ENCODE assay signal across 9 mouse cellular contexts in genomic region chr17:46162551-46162950, GRCm38 (mm10). TPM values are rescaled to one million over a fixed set of nuclear protein-coding genes. Genes with fewer than 3 reads are reported as not detected.
DNase-seq lines count a peak whose midpoint lies in the region; ATAC-seq and TF ChIP-seq lines count a peak whose summit lies in the region.
"Had no signal": no experiment of that assay in that cellular context is flagged by ENCODE, and none has a peak within 500 bp of the region (broad histone marks: within the 10 kb centered on the region; RNA-seq: fewer than 3 reads in every experiment).

No protein-coding gene starts in this region.

- H3K4me1 ChIP-seq in forebrain, embryonic 10.5 days = peaks cover 31% of the 10 kb centered on the region
- H3K4me1 ChIP-seq in forebrain, postnatal 0 days (ENCODE audit: insufficient read depth) = peaks cover 15% of the 10 kb centered on the region
- peaks cover 26% of the 10 kb centered on the region for H3K4me1 ChIP-seq in kidney, embryonic 16.5 days (ENCODE audit: insufficient read depth, low read length)
- peaks cover 55% of the 10 kb centered on the region for H3K4me1 ChIP-seq in G1E (ENCODE audit: insufficient read depth, low read depth, low read length)
- peaks cover 45% of the 10 kb centered on the region for H3K4me1 ChIP-seq in liver, embryonic 15.5 days (replicated peaks)

- no peak for ATAC-seq in forebrain, postnatal 0 days
- no peak for ATAC-seq in kidney, embryonic 16.5 days (ENCODE audit: low FRiP score, low TSS enrichment)
- ATAC-seq in G1E (ENCODE audit: extremely low read depth, insufficient number of reproducible peaks, low FRiP score, poor library complexity, severe bottlenecking) = no peak
- no peak for ATAC-seq in liver, embryonic 15.5 days (ENCODE audit: insufficient read depth)

- peak overlapping the region; percentile 88; the same call in 1 of the 2 replicates for H3K4me3 ChIP-seq in forebrain, embryonic 10.5 days
- no peak overlapping the region for H3K4me3 ChIP-seq in forebrain, postnatal 0 days (ENCODE audit: low read depth, low read length)
- H3K4me3 ChIP-seq in kidney, embryonic 16.5 days (ENCODE audit: low read length) = no peak overlapping the region
- H3K4me3 ChIP-seq in G1E (ENCODE audit: low read depth, low read length) = peak overlapping the region; percentile 57; the same call in 1 of the 2 replicates
- peak overlapping the region; percentile 80 for H3K4me3 ChIP-seq in liver, embryonic 15.5 days (replicated peaks)

- intact Hi-C loops in left cerebral cortex, postnatal 25 days (cut with DNase I) = loop anchor here (10.0 kb wide), 1 partner anchor 428 kb away; the partner anchor contains the start of gene 1600014C23Rik
- intact Hi-C loops in left cerebral cortex, postnatal 10 days (cut with DNase I) = loop anchor here (10.0 kb wide), 1 partner anchor 428 kb away; the partner anchor contains the start of gene 1600014C23Rik

- no peak for DNase-seq in forebrain, embryonic 10.5 days (ENCODE audit: extremely low spot score, low spot score)
- DNase-seq in forebrain, postnatal 0 days = no peak
- DNase-seq in kidney, postnatal 25 days = no peak
- no peak for DNase-seq in G1E (ENCODE audit: low spot score)
- DNase-seq in left cerebral cortex, postnatal 25 days (ENCODE audit: low spot score in 2 of 2) = no peak
- DNase-seq in left cerebral cortex, postnatal 10 days (ENCODE audit: extremely low spot score in 1 of 2, low spot score in 2 of 2) = no peak
- DNase-seq: gastrocnemius, postnatal 10 days had no signal

- H3K27ac ChIP-seq in forebrain, embryonic 10.5 days = no peak overlapping the region
- no peak overlapping the region for H3K27ac ChIP-seq in forebrain, postnatal 0 days (ENCODE audit: low read depth, low read length)
- H3K27ac ChIP-seq in kidney, embryonic 16.5 days (ENCODE audit: low read length) = peak overlapping the region; percentile 36; the same call in 1 of the 2 replicates
- peak overlapping the region; percentile 79 for H3K27ac ChIP-seq in liver, embryonic 15.5 days (replicated peaks)

- H3K4me2 ChIP-seq in forebrain, postnatal 0 days (ENCODE audit: low read depth) = no peak overlapping the region
- H3K4me2 ChIP-seq in kidney, embryonic 16.5 days (replicated peaks; ENCODE audit: low read depth, low read length) = peak overlapping the region; percentile 75; the same call in 1 of the 2 replicates
- peak overlapping the region; percentile 80 for H3K4me2 ChIP-seq in liver, embryonic 15.5 days

- no peaks in the 10 kb centered on the region for H3K27me3 ChIP-seq in forebrain, embryonic 10.5 days (ENCODE audit: poor library complexity, severe bottlenecking)
- no peaks in the 10 kb centered on the region for H3K27me3 ChIP-seq in forebrain, postnatal 0 days (ENCODE audit: insufficient read depth, low read length)
- no peaks in the 10 kb centered on the region for H3K27me3 ChIP-seq in kidney, embryonic 16.5 days (ENCODE audit: insufficient read depth, low read length)
- H3K27me3 ChIP-seq in G1E (ENCODE audit: insufficient read depth, low read length) = no peaks in the 10 kb centered on the region
- H3K27me3 ChIP-seq in liver, embryonic 15.5 days = no peaks in the 10 kb centered on the region

- no peak for TF ChIP-seq CTCF in forebrain, postnatal 0 days (IDR thresholded peaks at IDR 0.05; ENCODE audit: low read depth)
- TF ChIP-seq CTCF in G1E (IDR thresholded peaks at IDR 0.05; ENCODE audit: low read depth, low read length) = no peak

- 98% methylated on average over 7 of the region's 7 CpGs for WGBS in forebrain, embryonic 10.5 days
- 90% methylated on average over 7 of the region's 7 CpGs for WGBS in forebrain, postnatal 0 days
- WGBS in kidney, embryonic 16.5 days = 78% methylated on average over 7 of the region's 7 CpGs
- 61% methylated on average over 7 of the region's 7 CpGs for WGBS in liver, embryonic 15.5 days (ENCODE audit: insufficient replicate concordance)

- H3K9me3 ChIP-seq in forebrain, embryonic 10.5 days = no peaks in the 10 kb centered on the region
- H3K9me3 ChIP-seq in forebrain, postnatal 0 days (ENCODE audit: low read length) = no peaks in the 10 kb centered on the region
- H3K9me3 ChIP-seq in kidney, embryonic 16.5 days (ENCODE audit: low read length) = no peaks in the 10 kb centered on the region
- H3K9me3 ChIP-seq in G1E (replicated peaks) = no peaks in the 10 kb centered on the region
- H3K9me3 ChIP-seq in liver, embryonic 15.5 days (replicated peaks) = no peaks in the 10 kb centered on the region

- H3K36me3 ChIP-seq in forebrain, embryonic 10.5 days (replicated peaks) = peaks cover 51% of the 10 kb centered on the region
- peaks cover 33% of the 10 kb centered on the region for H3K36me3 ChIP-seq in forebrain, postnatal 0 days (ENCODE audit: insufficient read depth)
- H3K36me3 ChIP-seq in kidney, embryonic 16.5 days (ENCODE audit: insufficient read depth, low read length) = peaks cover 39% of the 10 kb centered on the region
- peaks cover 45% of the 10 kb centered on the region for H3K36me3 ChIP-seq in G1E (replicated peaks)
- peaks cover 59% of the 10 kb centered on the region for H3K36me3 ChIP-seq in liver, embryonic 15.5 days (replicated peaks)

- H3K9ac ChIP-seq in forebrain, postnatal 0 days = no peak overlapping the region
- no peak overlapping the region for H3K9ac ChIP-seq in kidney, embryonic 16.5 days (replicated peaks; ENCODE audit: low read length)
- peak overlapping the region; percentile 86; the same call in 1 of the 2 replicates for H3K9ac ChIP-seq in liver, embryonic 15.5 days

RNA-seq across cellular contexts. Expression of gene Gtpbp2, which starts 1.7 kb away (rescaled TPM):
- polyA plus RNA-seq in forebrain, embryonic 10.5 days (2016; fragmentation: Nextera tagmentation; extraction: Ambion mirVana) = 29.8 and 30.0 TPM in 2 replicates
- total RNA-seq in forebrain, postnatal 0 days (2014; rRNA removed) = 79.0 and 91.8 TPM in 2 replicates
- polyA plus RNA-seq in forebrain, postnatal 0 days (2015; fragmentation: Nextera tagmentation; extraction: Ambion mirVana) = 14.8 and 19.8 TPM in 2 replicates
- polyA plus RNA-seq in kidney, embryonic 16.5 days (2015; fragmentation: Nextera tagmentation; extraction: Ambion mirVana) = 44.8 and 51.2 TPM in 2 replicates
- 41.7 and 182 TPM in 2 replicates for total RNA-seq in G1E (2014; fragmentation: Nextera tagmentation)
- 30.3 and 31.8 TPM in 2 replicates for total RNA-seq in G1E (2017)
- 55.0 and 61.1 TPM in 2 replicates for polyA plus RNA-seq in G1E (2012)
- 33.2 and 36.8 TPM in 2 replicates for polyA plus RNA-seq in liver, embryonic 15.5 days (2015; fragmentation: Nextera tagmentation; extraction: Ambion mirVana)
- 100 to 1,000 TPM; 108 to 119 TPM for total RNA-seq in left cerebral cortex, postnatal 25 days (2021)
- 100 to 1,000 TPM in 1 of 2 experiments, 10 to 100 TPM in 1; 86.6 to 101 TPM for total RNA-seq in left cerebral cortex, postnatal 10 days (2021)

RNA-seq across cellular contexts. Expression of gene Mad2l1bp, which starts 9.2 kb away (rescaled TPM):
- polyA plus RNA-seq in forebrain, embryonic 10.5 days (2016; fragmentation: Nextera tagmentation; extraction: Ambion mirVana) = 36.3 and 36.8 TPM in 2 replicates
- 11.6 and 14.1 TPM in 2 replicates for total RNA-seq in forebrain, postnatal 0 days (2014; rRNA removed)
- 21.7 and 24.6 TPM in 2 replicates for polyA plus RNA-seq in forebrain, postnatal 0 days (2015; fragmentation: Nextera tagmentation; extraction: Ambion mirVana)
- polyA plus RNA-seq in kidney, embryonic 16.5 days (2015; fragmentation: Nextera tagmentation; extraction: Ambion mirVana) = 39.9 and 41.2 TPM in 2 replicates
- total RNA-seq in G1E (2014; fragmentation: Nextera tagmentation) (21.7 and 27.4 TPM in 2 replicates), G1E (2017) (12.7 and 14.0 TPM in 2 replicates)
- 7.8 and 12.8 TPM in 2 replicates for polyA plus RNA-seq in G1E (2012)
- polyA plus RNA-seq in liver, embryonic 15.5 days (2015; fragmentation: Nextera tagmentation; extraction: Ambion mirVana) = 42.5 and 47.5 TPM in 2 replicates
- total RNA-seq in left cerebral cortex, postnatal 25 days (2021) = 10 to 100 TPM; 13.0 to 13.5 TPM
- total RNA-seq in left cerebral cortex, postnatal 10 days (2021) = 10 to 100 TPM; 13.2 to 15.3 TPM

RNA-seq across cellular contexts. Expression of gene Rsph9, which starts 18.5 kb away (rescaled TPM):
- 8.9 and 11.3 TPM in 2 replicates for polyA plus RNA-seq in forebrain, embryonic 10.5 days (2016; fragmentation: Nextera tagmentation; extraction: Ambion mirVana)
- 63.7 and 94.6 TPM in 2 replicates for total RNA-seq in forebrain, postnatal 0 days (2014; rRNA removed)
- polyA plus RNA-seq in forebrain, postnatal 0 days (2015; fragmentation: Nextera tagmentation; extraction: Ambion mirVana) = 87.0 and 101 TPM in 2 replicates
- 15.1 and 16.5 TPM in 2 replicates for polyA plus RNA-seq in kidney, embryonic 16.5 days (2015; fragmentation: Nextera tagmentation; extraction: Ambion mirVana)
- total RNA-seq in G1E (2014; fragmentation: Nextera tagmentation) = not detected in 2 replicates
- 0.12 TPM in 1 of 2 replicates, not detected in the other for total RNA-seq in G1E (2017)
- polyA plus RNA-seq in G1E (2012) = not detected in 2 replicates
- 0.83 and 1.1 TPM in 2 replicates for polyA plus RNA-seq in liver, embryonic 15.5 days (2015; fragmentation: Nextera tagmentation; extraction: Ambion mirVana)
- 10 to 100 TPM; 17.8 to 20.6 TPM for total RNA-seq in left cerebral cortex, postnatal 25 days (2021)
- 10 to 100 TPM; 33.0 to 34.8 TPM for total RNA-seq in left cerebral cortex, postnatal 10 days (2021)

RNA-seq across cellular contexts. Expression of gene Polh, which starts 39.9 kb away (rescaled TPM):
- 14.5 and 14.6 TPM in 2 replicates for polyA plus RNA-seq in forebrain, embryonic 10.5 days (2016; fragmentation: Nextera tagmentation; extraction: Ambion mirVana)
- total RNA-seq in forebrain, postnatal 0 days (2014; rRNA removed) = 9.6 and 11.7 TPM in 2 replicates
- 3.1 and 4.7 TPM in 2 replicates for polyA plus RNA-seq in forebrain, postnatal 0 days (2015; fragmentation: Nextera tagmentation; extraction: Ambion mirVana)
- 13.3 and 16.8 TPM in 2 replicates for polyA plus RNA-seq in kidney, embryonic 16.5 days (2015; fragmentation: Nextera tagmentation; extraction: Ambion mirVana)
- total RNA-seq in G1E (2014; fragmentation: Nextera tagmentation) (24.8 and 25.7 TPM in 2 replicates), G1E (2017) (33.3 and 34.6 TPM in 2 replicates)
- 2.2 and 2.8 TPM in 2 replicates for polyA plus RNA-seq in G1E (2012)
- polyA plus RNA-seq in liver, embryonic 15.5 days (2015; fragmentation: Nextera tagmentation; extraction: Ambion mirVana) = 15.8 and 17.1 TPM in 2 replicates
- total RNA-seq in left cerebral cortex, postnatal 25 days (2021) = 1 to 10 TPM; 6.4 to 6.5 TPM
- 1 to 10 TPM; 6.3 to 7.8 TPM for total RNA-seq in left cerebral cortex, postnatal 10 days (2021)

RNA-seq across cellular contexts. Expression of gene Xpo5, which starts 40.0 kb away (rescaled TPM):
- 79.7 and 80.4 TPM in 2 replicates for polyA plus RNA-seq in forebrain, embryonic 10.5 days (2016; fragmentation: Nextera tagmentation; extraction: Ambion mirVana)
- total RNA-seq in forebrain, postnatal 0 days (2014; rRNA removed) = 52.6 and 61.5 TPM in 2 replicates
- 18.1 and 23.2 TPM in 2 replicates for polyA plus RNA-seq in forebrain, postnatal 0 days (2015; fragmentation: Nextera tagmentation; extraction: Ambion mirVana)
- 45.5 and 49.5 TPM in 2 replicates for polyA plus RNA-seq in kidney, embryonic 16.5 days (2015; fragmentation: Nextera tagmentation; extraction: Ambion mirVana)
- total RNA-seq in G1E (2014; fragmentation: Nextera tagmentation) (65.6 and 77.6 TPM in 2 replicates), G1E (2017) (50.9 and 55.3 TPM in 2 replicates)
- 14.1 and 24.8 TPM in 2 replicates for polyA plus RNA-seq in G1E (2012)
- polyA plus RNA-seq in liver, embryonic 15.5 days (2015; fragmentation: Nextera tagmentation; extraction: Ambion mirVana) = 14.4 and 15.2 TPM in 2 replicates
- 10 to 100 TPM; 40.5 to 41.4 TPM for total RNA-seq in left cerebral cortex, postnatal 25 days (2021)
- total RNA-seq in left cerebral cortex, postnatal 10 days (2021) = 10 to 100 TPM; 40.0 to 41.9 TPM

Comparison
In these comparisons a context has a peak if more than half of its experiments do, and no peak if none do; other contexts are left out.
1. H3K4me3 ChIP-seq: peak in forebrain, embryonic 10.5 days (single experiment), G1E (single experiment) and liver, embryonic 15.5 days (single experiment); none in forebrain, postnatal 0 days (single experiment) and kidney, embryonic 16.5 days (single experiment).
2. H3K27ac ChIP-seq: peak in kidney, embryonic 16.5 days (single experiment) and liver, embryonic 15.5 days (single experiment); none in forebrain, embryonic 10.5 days (single experiment) and forebrain, postnatal 0 days (single experiment).